Mouse (Mus musculus): Measurements from ENCODE around the gene Spop.

The Spop gene

GRCm38 (mm10) chr11:95527307-95527706 is 113.4 kb downstream of the Spop start:
- DNase-seq: no peak

GRCm38 (mm10) chr11:95528231-95528630 is 114.4 kb downstream of the Spop start:
- no peak for DNase-seq

- DNase-seq: no peak
These were observed 118.6 kb downstream of the Spop start for GRCm38 (mm10) chr11:95532353-95533072.

- peak; percentile 89 for DNase-seq
These were observed 119.7 kb downstream of the Spop start for GRCm38 (mm10) chr11:95533484-95534160.

- DNase-seq: peak; percentile 32
These were observed 124.7 kb downstream of the Spop start for GRCm38 (mm10) chr11:95538378-95539104.

- no peak for DNase-seq
These were observed 126.9 kb downstream of the Spop start for GRCm38 (mm10) chr11:95540637-95541385.

All from kidney, adult 18-20 months (tissue).